Mouse (Mus musculus): ENCODE data around the gene 4932411N23Rik.
"Not testable (repeated sequence)": the region's sequence is repeated elsewhere in the genome, so short reads cannot be mapped to it uniquely, and the experiment has no call there.

The 4932411N23Rik gene

GRCm38 (mm10) chrX:126815768-126816167, at the start of gene 4932411N23Rik:
4932411N23Rik (minus strand) TSS chrX:126815868.
- no peak for DNase-seq (ENCODE audit: low read depth, low spot score)

- peak; percentile 51 for DNase-seq (ENCODE audit: low read depth, low spot score)
Measured at GRCm38 (mm10) chrX:126779895-126780294, 35.8 kb downstream of the 4932411N23Rik start.

GRCm38 (mm10) chrX:126777643-126778042, 38.0 kb downstream of the 4932411N23Rik start:
- DNase-seq (ENCODE audit: low read depth, low spot score): not testable (repeated sequence)

- not testable (repeated sequence) for DNase-seq (ENCODE audit: low read depth, low spot score)
Measured at GRCm38 (mm10) chrX:126774846-126775245, 40.8 kb downstream of the 4932411N23Rik start.

GRCm38 (mm10) chrX:126773511-126773910, 42.2 kb downstream of the 4932411N23Rik start:
- DNase-seq (ENCODE audit: low read depth, low spot score): not testable (repeated sequence)
